Mouse (Mus musculus) heart, postnatal 0 days (tissue): ENCODE results near the gene Pgp.

Experiments used
- CTCF ChIP-seq: IDR thresholded peaks from 2 replicates; pipeline ENCODE4 v1.5.1; 2016; ENCODE audit warnings: antibody characterized with exemption, control low read depth, low read depth
- EP300 ChIP-seq: IDR thresholded peaks from 2 replicates; pipeline ENCODE4 v1.6.1; 2016; ENCODE audit warnings: antibody characterized with exemption, low read depth

DNA sequence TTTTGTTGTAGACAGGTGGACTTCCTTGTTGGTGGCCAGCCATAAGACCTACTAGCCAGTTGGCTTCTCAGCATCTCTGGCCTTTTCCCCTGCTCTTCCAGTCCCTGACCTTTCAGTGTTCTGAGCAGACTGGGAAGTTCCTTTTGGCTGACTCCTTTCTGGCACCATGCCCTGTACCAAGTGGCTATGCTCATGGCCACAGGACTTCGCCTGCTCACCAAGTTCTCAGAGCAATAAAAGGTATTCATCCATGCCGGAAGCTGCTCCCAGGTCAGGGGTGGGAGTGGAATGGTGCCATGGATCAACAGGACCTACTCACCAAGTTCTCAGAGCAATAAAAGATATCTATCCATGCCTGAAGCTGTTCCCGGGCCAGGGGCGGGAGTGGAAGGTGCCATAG, 2.3 kb downstream of the Pgp start:
- TF ChIP-seq CTCF (no peak), EP300 (no peak)
